Mouse (Mus musculus) cerebellum, adult (tissue): ENCODE measurements at regions not wholly inside any gene's neighbourhood (a gene's known extent, or its start where the extent isn't known, plus 50 kb on each side); places are given as distances from the start of the nearest gene placed in this dataset.
"Not testable (repeated sequence)": the region's sequence is repeated elsewhere in the genome, so short reads cannot be mapped to it uniquely, and the experiment has no call there.

ENCODE experiments used
- ATAC-seq: cut with Nextera tagmentation; 2 replicates; pipeline ENCODE4 v1.9.2; 2017; ENCODE audit warnings: mild to moderate bottlenecking, moderate library complexity, mixed read lengths; ENCODE audit not compliant: insufficient number of reproducible peaks, low FRiP score, low TSS enrichment

DNA sequence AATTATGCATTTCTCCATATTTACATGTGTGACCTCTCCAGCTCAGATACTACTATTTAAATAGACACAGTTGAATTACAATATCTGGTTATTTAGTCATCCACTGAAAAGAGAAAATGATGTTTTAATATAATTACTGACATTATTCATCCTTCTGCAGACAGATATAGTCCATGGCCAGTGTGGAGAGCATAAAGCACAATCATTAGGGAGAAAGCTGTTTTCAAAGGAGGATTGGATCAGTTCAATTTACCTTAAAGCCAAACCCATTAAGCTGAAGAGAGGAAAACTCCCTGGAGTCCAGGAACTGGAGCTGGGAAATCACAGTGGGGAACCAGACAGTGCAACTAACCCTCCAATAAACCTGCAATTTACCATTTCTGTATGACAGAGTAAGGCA lies 339.8 kb upstream of the Rgs17 start:
- ATAC-seq, result no peak

DNA sequence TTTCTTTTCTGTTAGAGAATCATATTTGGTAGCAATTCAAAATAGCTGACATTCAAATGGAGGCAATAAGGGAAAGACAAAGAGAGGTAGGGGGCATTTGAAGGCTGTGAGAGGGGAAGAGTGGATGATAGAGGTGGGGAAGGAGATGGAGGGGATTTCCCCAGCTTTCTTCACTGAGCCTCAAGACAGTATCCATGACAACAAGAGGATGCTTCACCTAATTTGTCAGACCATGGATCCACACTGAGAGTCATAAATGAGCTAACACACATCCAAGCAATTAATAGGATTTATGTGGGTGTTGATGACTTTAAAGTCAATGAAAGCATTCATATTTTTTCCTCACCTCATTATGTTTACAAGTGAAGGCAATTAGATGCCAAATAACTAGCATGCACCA lies 343.5 kb upstream of the Rgs17 start:
- no peak for ATAC-seq

DNA sequence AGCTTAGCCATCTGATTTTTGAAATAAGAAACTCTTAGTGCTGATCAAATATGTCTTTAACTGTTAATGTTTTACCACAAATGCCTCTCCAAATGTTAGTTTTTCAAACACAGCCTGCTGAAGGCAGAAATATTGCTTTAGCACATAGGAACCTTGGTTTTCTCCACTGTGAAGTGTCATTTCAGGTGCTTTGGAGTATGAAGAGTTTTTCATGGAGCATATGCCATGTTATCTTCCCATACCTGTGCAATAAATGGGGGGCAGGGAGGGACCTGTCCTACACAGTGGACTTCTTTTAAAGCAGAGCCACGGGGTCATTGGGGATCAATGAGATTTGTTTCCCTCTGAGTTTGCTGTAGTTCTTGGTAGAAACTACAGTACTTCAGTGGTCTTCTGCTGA lies 369.2 kb upstream of the Rgs17 start:
- no peak for ATAC-seq

DNA sequence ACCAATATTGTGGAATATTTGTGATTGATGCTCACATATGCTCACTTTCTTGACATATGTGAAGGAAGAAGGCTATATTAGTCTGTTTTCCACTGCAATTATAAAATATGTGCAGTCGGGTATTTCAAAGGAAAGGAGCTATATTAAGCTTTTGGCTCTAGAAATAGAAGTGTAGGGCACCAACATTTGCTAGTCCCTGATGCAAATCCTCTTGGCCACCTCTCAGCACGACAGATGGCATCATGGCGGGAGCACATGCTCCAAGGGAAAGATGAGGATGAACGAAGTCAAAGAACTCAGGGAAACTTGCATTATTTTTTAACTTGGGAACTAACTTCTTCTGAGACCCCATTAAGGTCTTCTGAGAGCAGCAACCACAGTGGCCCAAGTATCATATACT lies 374.4 kb upstream of the Rgs17 start:
- ATAC-seq, result peak; percentile 68

DNA sequence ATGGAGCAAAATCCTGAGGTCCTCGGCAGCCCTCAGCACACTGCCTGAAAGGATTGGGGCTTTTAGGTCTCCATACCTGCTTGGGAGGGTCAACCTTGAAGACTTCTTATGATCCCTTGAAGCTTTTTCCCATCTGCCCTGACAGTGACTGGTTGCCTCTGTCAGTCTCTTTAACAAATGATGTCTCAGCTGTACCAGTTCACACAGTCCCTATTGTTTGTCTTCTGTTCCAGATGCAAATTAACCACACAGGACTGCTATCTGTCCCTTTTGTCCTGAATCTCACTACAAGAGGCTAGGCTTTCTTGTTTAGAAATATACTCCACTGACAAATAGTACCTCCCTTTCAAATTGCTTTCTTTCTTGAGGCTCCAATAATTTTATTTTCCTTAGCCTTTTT lies 375.6 kb upstream of the Rgs17 start:
- no peak for ATAC-seq

DNA sequence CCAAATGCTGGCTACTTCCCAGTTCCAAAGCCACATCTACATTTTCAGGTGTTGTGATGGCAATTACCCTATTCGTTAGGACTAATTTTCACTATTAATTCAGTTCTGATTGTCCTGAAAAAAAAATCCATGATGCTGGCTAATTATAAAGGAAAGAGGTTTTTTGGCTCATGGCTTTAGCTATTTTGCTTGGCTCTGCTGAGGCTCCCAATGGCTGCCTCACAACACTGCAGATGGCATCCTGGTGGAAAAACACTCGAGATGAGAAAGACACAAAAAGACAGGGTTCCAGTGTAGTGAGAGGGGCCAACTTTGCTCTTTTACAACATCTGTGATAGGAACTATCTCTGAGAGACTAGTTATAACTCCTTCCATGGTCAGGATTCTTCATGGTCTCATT lies 376.5 kb upstream of the Rgs17 start:
- peak; percentile 65; the same call in 1 of the 2 replicates for ATAC-seq

DNA sequence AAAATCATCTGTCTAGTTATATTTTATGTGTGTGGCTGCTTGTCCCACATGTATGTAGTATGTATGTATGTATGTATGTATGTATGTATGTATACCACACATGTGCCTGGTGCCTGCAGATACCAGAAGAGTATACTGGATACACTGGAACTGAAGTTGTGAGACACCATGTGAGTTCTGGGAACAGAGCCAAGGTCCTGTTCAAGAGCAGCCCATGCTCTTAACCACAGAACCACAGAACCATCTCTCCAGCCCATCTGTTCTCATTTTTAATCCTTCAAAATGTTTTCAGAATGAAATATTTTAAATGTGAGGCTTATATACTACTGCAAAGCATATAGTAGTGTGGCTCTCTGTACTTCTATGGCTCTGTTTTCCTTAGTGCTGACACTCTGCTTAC lies 379.3 kb upstream of the Rgs17 start:
- no peak for ATAC-seq

DNA sequence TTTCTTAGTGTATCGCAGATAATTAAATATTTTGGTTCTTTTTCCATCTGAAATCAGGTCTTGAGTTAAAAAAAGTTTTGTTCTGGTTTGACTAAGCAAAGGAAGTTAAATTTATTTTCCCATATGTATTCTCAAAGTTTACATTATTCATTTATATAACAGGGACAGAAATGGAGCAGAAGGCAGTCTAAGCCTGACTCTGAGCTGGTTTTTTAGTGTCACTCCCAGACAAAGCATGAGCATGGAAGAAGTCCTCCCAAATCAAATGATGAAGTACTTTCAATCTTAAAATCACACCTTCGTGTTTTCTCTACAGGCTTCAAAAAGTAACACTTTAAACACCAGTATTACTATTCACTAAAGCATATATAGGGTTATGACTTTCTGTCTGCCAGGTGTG lies 387.2 kb upstream of the Rgs17 start:
- no peak for ATAC-seq

DNA sequence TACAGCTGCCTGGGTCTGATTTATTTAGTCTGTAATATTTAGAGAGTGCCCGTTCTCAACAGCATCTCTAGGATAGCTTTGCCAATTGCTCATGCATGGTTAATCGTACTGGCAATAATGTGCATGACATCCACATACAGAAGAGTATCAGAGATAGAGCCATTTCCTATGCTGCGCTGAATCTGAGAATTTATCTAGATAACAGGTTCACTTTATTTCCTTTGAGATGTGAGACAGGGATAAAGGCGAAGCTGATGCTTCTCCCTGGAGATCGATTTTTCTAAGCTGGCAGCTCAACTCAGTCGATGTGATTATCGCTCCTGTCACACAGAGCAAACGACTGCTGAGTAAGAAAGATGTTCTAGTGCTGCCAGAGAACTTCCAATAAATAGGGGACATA lies 416.7 kb upstream of the Oprm1 start:
- ATAC-seq, result no peak

DNA sequence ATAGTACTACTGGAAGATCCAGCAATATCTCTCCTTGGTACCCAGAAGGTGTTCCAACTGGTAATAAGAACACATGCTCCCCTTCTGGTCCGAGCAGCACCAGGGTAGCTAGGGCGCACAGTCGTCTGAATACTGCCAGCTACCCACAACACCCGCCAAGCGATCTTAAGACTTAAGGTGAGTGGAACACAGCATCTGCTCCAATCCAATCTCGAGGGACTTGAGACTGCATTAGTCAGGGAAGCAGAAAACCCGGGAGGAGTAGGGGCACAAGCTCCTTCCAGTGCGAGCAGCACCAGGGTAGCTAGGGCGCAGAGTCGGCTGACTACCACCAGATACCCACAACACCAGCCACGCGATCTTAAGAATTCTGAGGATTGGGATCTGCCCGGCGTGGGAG lies 409.1 kb upstream of the Oprm1 start:
- ATAC-seq, result not testable (repeated sequence)

DNA sequence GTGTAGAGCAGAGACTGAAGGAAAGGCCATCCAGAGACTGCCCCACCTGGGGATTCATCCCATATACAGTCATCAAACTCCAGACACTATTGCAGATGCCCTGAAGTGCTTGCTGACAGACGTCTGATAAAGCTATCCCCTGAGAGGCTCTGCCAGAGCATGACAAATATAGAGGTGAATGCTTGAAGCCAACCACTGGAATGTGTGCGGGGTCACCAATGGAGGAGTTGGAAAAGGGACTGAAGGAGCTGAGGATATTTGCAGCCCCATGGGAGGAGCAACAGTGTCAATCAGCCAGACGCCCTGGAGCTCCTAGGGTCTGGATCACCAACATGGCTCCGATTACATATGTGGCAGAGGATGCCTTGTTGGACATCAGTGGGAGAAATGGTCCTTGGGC lies 392.1 kb upstream of the Oprm1 start:
- ATAC-seq, result no peak

DNA sequence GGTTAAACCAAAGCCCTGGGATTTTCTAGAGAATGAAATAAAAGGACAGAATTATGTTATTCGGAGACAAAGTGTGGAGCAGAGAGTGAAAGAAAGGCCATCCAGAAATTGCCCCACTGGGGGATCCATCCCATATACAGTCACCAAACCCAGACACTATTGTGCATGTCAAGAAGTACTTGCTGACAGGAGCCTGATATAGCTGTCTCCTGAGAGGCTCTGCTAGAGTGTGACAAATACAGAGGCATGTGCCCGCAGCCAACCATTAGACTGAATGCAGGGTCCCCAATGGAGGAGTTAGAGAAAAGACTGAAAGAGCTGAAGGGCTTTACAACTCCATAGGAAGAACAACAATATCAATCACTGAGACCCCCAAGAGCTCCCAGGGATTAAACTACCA lies 386.6 kb upstream of the Oprm1 start:
- ATAC-seq, result no peak

DNA sequence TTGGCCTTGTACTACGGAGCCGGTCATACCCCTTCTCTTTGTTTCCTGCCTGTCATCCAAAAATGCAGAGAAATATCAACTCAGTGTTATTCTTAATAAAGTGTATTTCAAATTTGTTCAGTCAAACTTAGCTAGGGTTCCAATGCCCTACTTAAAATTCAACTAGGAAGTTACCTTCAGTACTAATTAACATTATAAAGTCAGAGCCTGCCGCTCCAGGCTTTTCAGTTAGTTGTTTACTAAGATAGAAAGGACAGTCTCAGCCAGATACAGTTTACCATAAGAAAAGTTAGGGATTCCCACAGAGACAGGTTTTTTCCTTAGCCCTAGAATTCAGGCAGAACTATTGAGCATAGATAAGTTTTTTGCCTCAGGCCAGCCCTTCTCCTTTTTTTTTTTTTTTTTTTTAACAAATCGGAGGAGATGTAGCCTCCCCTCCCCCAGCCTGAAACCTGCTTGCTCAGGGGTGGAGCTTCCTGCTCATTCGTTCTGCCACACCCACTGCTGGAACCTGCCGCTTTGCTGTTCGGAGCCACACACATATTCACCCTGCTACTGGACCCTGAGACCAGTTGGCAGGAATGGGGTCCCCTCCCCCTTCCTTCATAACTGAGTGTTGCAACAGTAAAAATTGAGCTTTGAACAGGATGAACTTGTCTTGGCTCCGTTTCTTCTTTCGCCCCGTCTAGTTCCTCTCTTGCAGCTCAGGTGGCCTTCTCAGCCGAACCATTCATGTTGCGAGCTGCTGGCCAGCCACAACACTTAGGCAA lies 340.8 kb upstream of the Oprm1 start:
- ATAC-seq, result not testable (repeated sequence)

DNA sequence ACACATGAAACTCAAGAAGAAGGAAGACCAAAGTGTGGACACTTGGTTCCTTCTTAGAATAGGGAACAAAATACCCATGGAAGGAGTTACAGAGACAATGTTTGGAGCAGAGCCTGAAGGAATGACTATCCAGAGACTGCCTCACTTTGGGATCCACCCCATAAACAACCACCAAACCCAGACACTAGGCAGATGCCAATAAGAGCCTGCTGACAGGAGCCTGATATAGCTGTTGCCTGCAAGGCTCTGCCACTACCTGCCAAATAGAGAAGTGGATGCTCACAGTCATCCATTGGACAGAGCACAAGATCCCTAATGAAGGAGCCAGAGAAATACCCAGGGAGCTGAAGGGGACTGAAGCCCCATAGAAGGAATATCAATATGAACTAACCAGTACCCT lies 340.1 kb upstream of the Oprm1 start:
- ATAC-seq, result not testable (repeated sequence)

DNA sequence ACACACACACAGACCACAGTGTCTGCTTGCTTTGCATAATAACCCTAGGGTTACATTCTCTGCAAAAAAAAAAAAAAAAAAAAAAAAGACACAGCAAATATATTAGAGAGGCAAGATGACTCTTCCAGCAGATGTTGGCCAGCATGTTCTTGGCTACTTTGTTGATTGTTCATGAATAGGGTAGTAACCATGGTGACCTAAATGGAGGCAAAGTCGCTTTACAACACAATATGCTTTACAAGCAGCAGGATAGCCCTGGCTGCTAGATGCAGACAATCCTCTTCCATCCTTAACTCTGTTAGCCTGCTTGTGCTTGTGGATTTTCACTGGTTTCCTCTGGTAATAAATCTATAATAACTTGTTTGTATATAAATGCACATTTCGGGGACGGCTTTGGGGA lies 292.5 kb upstream of the Oprm1 start:
- ATAC-seq, result no peak

DNA sequence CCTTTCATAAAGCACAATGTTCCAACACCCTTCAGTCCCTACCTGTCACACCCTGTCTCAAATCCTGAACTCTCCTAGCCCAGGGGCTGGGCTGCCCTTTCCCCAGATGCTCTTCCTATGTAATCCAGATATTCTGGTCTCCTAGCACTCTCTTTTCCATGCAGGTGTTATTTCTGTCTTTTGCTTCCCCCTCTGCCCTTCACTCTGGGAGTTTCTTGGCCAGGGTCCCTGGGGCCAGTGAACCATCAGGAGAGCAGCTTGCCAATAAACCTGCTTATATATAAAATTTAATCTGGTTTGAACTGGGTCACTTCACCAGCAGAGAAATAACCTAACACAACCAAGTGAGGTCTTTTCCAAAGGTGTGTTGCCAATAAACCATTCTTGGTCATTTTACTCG lies 278.0 kb upstream of the Oprm1 start:
- ATAC-seq, result no peak

DNA sequence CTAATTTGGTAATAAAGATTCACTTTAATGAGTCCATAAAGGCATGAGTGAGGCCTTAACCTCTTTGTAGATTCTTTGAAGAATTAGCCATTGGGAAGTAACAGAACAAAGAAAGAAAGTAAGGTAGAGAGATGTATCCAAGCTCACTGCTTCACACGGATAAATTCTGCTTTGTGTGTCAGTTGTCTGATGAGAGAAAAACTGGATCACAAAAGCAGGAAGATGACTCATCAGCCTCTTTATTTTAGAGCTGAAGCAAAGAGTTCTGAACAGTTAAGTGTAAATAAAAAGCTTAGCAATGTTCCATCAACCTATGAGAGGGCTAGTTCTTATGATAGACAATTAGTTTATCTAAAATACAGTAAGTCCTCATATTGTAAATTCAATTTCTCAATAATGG lies 269.7 kb upstream of the Oprm1 start:
- no peak for ATAC-seq

DNA sequence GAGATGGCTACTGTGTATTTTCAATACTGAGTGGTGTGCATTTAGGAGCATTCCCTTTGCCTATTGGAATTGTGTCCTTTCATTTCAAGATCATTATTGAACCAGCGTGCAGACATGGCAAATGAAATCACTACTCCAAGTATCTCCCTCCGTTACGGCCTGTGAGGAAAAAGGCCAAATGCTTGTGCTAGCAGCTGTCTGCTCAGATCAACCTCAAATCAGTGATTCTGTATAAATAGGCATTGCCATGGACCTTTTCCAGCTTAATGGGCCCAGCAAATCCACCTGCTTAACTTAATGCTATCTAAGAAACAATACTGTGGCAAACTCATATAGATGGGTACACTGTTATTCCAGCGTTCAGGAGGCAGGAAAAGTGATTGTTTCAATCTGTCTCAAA lies 265.6 kb upstream of the Oprm1 start:
- ATAC-seq, result peak; percentile 88

DNA sequence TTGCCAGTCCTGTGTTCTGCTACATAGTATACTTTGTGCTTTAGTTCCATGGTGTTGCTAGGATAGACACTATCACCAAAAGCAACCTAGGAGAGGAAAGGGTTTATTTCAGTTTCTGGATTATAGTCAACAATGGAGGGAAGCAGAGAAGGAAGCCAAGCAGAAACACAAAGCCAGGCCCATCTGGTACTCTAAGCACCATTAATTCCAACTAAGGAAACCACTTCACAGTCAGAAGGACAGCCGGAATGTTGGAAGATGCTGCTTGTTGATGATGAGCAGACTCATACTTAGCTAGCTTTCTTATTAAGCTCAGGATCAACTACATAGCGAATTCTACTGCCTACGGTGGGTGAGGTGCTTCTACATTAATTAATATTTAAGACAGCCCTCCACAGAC lies 263.2 kb upstream of the Oprm1 start:
- ATAC-seq, result no peak

DNA sequence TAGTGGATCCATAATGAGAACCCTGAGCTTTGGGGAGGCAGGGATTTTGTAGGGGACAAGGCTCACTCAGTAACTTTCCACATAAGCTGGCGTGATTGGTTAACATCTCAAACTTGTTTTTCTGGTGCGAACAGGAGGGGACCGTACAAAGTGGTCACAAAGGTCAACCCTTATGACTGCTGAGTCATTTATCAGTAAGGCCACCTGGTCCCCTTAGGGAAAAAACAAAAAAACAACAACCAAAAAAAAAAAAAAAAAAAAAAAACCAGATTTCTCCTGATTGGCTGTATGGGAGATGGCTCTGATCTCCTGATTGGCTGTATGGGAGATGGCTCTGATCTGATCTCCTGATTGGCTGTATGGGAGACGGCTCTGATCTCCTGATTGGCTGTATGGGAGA lies 244.0 kb upstream of the Oprm1 start:
- no peak for ATAC-seq

DNA sequence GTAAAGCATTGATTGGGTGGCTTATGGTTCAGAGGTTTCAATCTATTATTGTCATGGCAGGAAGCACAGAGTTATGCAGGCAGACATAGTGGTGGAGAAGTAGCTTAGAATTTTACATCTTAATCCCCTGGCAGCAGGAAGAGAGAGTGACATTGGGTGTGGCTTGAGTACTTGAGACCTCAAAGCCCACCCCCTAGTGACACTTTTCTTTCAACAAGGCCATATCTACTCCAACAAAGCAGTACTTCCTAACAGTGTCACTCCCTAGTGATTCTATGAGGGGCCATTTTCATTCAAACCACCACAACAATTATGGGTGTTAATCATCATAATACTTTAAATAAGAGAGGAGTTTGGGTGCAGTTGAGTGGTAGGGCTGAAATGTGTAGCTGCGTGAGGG lies 195.8 kb upstream of the Oprm1 start:
- ATAC-seq, result no peak

DNA sequence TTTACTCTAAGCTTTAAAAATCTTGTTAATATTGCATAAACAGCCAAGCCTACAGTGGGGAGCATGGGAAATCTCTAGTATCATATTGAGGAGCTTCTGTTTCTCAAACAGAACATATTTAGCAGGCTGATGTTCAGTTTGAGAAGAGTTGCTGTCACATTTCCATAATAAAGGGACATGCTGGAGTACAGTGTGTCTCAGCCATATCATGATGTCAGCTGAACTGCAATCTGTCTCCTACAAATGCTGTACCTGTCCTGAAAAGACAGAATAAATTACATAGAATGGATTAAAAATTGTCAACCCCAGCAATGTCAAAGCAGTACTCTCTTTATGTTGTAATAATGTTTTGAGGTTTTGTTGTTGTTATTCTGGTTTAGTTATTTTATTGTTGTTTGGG lies 179.7 kb upstream of the Oprm1 start:
- ATAC-seq, result no peak

DNA sequence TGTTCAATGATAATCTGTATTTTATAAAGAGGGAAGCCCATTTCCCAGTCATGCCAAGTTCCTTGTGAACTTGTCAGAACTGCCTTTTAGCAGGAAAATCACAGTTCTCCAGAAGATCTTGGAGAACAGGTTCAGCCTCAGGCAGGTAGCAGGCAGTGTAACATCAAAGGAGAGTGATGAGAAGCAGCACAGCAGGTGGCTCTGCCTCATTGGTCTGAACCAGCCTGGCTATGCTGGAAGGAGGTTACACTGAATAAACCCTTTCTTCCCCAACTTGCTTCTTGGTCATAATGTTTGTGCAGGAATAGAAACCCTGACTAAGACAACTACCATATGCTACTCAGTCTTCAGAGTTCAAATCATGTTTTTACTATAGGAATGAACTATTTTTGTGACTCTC lies 172.5 kb upstream of the Oprm1 start:
- ATAC-seq, result not testable (repeated sequence)
